Mouse (Mus musculus): Measurements from ENCODE around the gene Phxr2. TPM values are rescaled to one million over a fixed set of nuclear protein-coding genes. Genes with fewer than 3 reads are reported as not detected.

The Phxr2 gene
- polyA plus RNA-seq, 1 experiment from 2014 or later = not detected

DNA sequence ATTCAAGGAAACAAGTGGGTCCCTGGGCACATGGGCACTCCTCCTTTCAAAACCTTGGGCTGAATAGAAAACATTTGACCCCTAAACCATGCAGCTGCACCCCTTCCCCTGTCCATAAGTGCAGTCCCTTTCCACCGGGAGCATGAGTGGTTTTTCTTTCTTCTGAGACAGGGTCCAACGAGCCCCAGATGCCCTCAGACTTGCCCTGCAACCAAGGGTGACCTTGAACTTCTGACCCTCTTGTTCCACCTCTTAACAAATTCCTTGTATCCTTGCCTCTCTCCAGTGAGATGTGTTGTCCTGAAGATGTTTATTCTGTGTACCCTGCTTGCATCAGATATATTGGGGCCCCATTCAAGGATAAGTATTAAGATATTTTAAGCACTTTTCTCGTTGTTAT is 12.6 kb downstream of the Phxr2 start:
- Histone ChIP-seq H3K27ac (ENCODE audit: low read depth, low read length) (no peak overlapping the region), H3K4me3 (ENCODE audit: low read depth, low read length) (no peak overlapping the region), H3K4me2 (no peak overlapping the region), H3K9ac (ENCODE audit: low read length) (no peak overlapping the region), H3K27me3 (ENCODE audit: control insufficient read depth, insufficient read depth, low read length) (no peaks in the 10 kb centered on the region), H3K9me3 (ENCODE audit: control insufficient read depth, low read length) (no peaks in the 10 kb centered on the region), H3K4me1 (ENCODE audit: control insufficient read depth, insufficient read depth, low read length) (peaks cover 4% of the 10 kb centered on the region), H3K36me3 (ENCODE audit: control insufficient read depth, insufficient read depth, low read length) (peaks cover 4% of the 10 kb centered on the region; the same call in 1 of the 2 replicates)
- no peak for ATAC-seq (ENCODE audit: low FRiP score)
- DNase-seq (ENCODE audit: low spot score, missing footprints) = no peak
- WGBS = 63% methylated on average over 3 of the region's 3 CpGs

DNA sequence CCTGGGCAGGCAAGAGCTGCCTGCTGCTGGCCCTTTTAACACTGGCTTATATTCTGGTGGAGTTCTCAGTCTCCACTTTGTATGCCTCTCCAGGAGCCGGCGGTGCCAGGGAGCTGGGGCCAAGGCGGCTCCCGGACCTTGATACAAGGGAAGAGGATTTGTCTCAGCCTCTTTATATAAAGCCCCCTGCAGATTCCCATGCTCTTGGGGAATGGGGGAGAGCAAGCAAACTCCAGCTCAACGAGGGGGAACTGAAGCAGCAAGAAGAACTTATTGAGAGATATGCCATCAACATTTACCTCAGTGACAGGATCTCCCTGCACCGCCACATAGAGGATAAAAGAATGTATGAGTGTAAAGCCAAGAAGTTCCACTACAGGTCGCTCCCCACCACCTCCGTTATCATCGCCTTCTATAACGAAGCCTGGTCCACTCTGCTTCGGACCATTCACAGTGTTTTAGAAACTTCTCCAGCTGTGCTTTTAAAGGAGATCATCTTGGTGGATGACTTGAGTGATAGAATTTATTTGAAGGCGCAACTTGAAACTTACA is 17.6 kb downstream of the Phxr2 start:
- Histone ChIP-seq H3K27ac (ENCODE audit: low read depth, low read length) (no peak overlapping the region), H3K36me3 (ENCODE audit: control insufficient read depth, insufficient read depth, low read length) (peaks cover 4% of the 10 kb centered on the region; the same call in 1 of the 2 replicates), H3K4me1 (ENCODE audit: control insufficient read depth, insufficient read depth, low read length) (peaks cover 12% of the 10 kb centered on the region), H3K9ac (ENCODE audit: low read length) (peak overlapping the region; percentile 92), H3K9me3 (ENCODE audit: control insufficient read depth, low read length) (no peaks in the 10 kb centered on the region), H3K4me2 (peak overlapping the region; percentile 96), H3K4me3 (ENCODE audit: low read depth, low read length) (peak overlapping the region; percentile 87), H3K27me3 (ENCODE audit: control insufficient read depth, insufficient read depth, low read length) (no peaks in the 10 kb centered on the region)
- WGBS = 33% methylated on average over 12 of the region's 12 CpGs
- ATAC-seq (ENCODE audit: low FRiP score) (no peak; the same call in none of the 2 replicates), DNase-seq (ENCODE audit: low spot score, missing footprints) (peak; percentile 86)

DNA sequence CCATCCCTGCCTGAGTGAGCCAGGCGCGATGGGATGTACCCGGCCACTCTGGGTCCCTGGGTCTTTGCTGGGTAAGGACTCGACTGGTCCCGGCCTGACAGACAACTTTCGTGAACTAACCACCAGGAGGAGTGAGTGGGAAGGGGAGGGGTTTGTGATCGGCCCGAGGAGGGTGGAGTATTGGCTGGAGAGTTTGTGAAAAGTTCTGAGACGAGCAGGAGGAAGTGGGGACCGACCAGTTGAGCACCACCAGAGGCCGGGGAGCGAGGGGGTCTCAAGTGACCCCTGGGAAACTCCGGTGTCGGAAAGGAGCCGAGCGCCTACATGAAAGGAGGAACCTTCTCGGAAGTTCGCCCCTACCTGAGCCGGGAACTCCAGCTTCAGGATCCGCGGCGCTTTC is 18.2 kb downstream of the Phxr2 start, which contains the start of gene Galnt4:
Gene Galnt4 (plus strand): TSS at position 196 of the 400 bp plus-strand sequence.
- H3K36me3 ChIP-seq (ENCODE audit: control insufficient read depth, insufficient read depth, low read length) = peaks cover 4% of the 10 kb centered on the region; the same call in 1 of the 2 replicates
- peak within 1 kb of the TSS; percentile 77 for H3K27ac ChIP-seq (ENCODE audit: low read depth, low read length)
- H3K9me3 ChIP-seq (ENCODE audit: control insufficient read depth, low read length) = no peaks in the 10 kb centered on the region
- H3K4me3 ChIP-seq (ENCODE audit: low read depth, low read length) = peak within 1 kb of the TSS; percentile 87
- peak within 1 kb of the TSS; percentile 92 for H3K9ac ChIP-seq (ENCODE audit: low read length)
- H3K4me1 ChIP-seq (ENCODE audit: control insufficient read depth, insufficient read depth, low read length) = peaks cover 12% of the 10 kb centered on the region
- no peaks in the 10 kb centered on the region for H3K27me3 ChIP-seq (ENCODE audit: control insufficient read depth, insufficient read depth, low read length)
- DNase-seq (ENCODE audit: low spot score, missing footprints) (peak; percentile 94), ATAC-seq (ENCODE audit: low FRiP score) (peak; percentile 80)
- peak within 1 kb of the TSS; percentile 96 for H3K4me2 ChIP-seq
- WGBS = 1% methylated on average over 22 of the region's 22 CpGs

DNA sequence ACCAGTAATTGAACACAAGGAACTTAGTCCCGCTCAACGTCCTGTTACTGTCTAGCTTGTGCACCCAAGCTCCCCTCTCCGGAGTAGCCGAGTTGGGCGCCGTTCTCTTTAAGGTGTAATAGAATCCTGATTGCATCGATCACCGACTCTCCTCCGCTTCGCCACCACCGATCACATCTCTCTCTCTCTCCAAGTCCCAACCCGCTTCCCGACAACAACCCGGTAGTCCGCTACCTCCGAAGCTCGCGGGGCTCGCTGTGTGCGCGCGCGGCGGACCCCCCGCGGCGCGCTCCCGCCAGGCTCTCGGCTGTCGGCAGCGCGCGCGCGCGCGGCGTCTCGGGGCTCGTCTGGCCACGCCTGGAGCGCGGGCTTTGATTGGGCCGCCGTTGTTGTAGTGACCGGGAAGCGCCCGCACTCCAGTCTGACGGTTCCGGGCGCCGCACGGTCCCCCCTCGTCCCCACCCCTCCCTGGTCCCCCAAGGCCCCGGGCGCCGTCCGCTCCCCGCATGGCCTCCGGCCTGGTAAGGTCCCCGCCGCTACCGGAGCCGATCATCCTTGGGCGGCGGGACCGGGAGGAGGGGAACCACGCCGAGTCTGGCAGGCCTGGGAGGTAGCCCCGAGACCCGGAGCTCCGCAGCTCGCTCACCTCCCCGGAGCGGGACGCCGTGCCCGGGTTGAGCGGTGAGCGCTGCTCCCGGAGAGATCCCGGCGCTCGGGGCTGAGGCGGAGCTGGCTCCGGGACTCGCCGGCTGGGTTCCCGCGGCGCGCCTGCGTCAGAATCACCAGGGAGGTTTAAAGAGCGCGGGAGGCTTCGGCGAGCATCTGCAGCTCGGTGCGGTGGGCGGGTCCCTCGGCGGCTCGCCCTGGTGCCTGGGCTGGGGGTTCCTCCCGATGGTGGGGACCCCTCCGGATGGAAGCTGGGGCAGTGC is 19.2 kb downstream of the Phxr2 start, which contains the start of gene Poc1b:
Gene Poc1b (plus strand): TSS at position 334 of the 929 bp plus-strand sequence.
- Histone ChIP-seq H3K27me3 (ENCODE audit: control insufficient read depth, insufficient read depth, low read length) (no peaks in the 10 kb centered on the region), H3K9ac (ENCODE audit: low read length) (peak within 1 kb of the TSS; percentile 92), H3K4me3 (ENCODE audit: low read depth, low read length) (peak within 1 kb of the TSS; percentile 87), H3K4me2 (peak within 1 kb of the TSS; percentile 96), H3K4me1 (ENCODE audit: control insufficient read depth, insufficient read depth, low read length) (peaks cover 12% of the 10 kb centered on the region), H3K36me3 (ENCODE audit: control insufficient read depth, insufficient read depth, low read length) (peaks cover 4% of the 10 kb centered on the region; the same call in 1 of the 2 replicates), H3K27ac (ENCODE audit: low read depth, low read length) (peak within 1 kb of the TSS; percentile 77), H3K9me3 (ENCODE audit: control insufficient read depth, low read length) (no peaks in the 10 kb centered on the region)
- DNase-seq (ENCODE audit: low spot score, missing footprints) (peak; percentile 99), ATAC-seq (ENCODE audit: low FRiP score) (peak; percentile 95)
- WGBS = under 1% methylated on average over 106 of the region's 106 CpGs

DNA sequence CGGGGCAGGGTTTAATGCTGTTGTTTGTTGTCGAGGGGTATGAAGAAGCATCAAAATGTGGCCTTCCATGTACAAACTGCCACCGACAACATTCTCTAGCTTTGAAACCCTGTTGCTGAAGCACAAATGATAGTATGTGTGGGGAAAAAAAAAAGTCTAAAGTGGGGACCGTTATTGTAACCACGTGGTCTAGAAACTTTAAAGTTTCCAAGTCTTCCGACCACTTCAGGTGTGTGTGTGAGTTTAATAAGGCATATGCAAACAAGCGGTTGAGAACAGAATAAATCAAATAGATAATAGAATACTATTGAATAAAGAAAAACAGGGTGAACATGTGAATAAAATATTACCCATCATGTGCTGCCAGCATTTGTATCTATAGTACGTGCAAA is 19.8 kb downstream of the Phxr2 start:
- 40% methylated on average over 8 of the region's 8 CpGs for WGBS
- Histone ChIP-seq H3K9ac (ENCODE audit: low read length) (peak overlapping the region; percentile 92), H3K27me3 (ENCODE audit: control insufficient read depth, insufficient read depth, low read length) (no peaks in the 10 kb centered on the region), H3K4me1 (ENCODE audit: control insufficient read depth, insufficient read depth, low read length) (peaks cover 12% of the 10 kb centered on the region), H3K27ac (ENCODE audit: low read depth, low read length) (0 out of 2 replicates have a peak overlapping the region, but pooled peaks have one; percentile 77), H3K4me2 (peak overlapping the region; percentile 49), H3K36me3 (ENCODE audit: control insufficient read depth, insufficient read depth, low read length) (peaks cover 4% of the 10 kb centered on the region; the same call in 1 of the 2 replicates), H3K9me3 (ENCODE audit: control insufficient read depth, low read length) (no peaks in the 10 kb centered on the region), H3K4me3 (ENCODE audit: low read depth, low read length) (peak overlapping the region; percentile 87)
- ATAC-seq (ENCODE audit: low FRiP score) = peak; percentile 6
- DNase-seq (ENCODE audit: low spot score, missing footprints) = peak; percentile 88

DNA sequence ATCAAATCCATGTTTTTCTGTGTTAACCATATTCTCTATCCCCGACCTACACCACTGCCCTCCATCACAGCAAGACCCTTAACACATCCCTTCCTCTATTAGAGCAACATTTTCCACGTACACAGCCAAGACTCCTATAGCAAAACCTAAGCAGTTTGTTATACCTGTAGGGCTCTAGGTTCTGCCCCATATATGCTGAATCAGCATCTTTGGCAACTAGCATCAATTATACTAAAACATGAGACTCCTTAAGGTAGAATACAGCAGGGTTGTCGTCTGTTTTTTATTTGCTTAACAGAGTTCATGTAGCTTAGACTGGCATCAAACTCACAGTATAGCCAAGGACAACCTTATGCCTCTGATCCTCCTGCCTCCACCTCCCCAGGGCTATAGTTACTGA is 20.6 kb downstream of the Phxr2 start:
- Histone ChIP-seq H3K4me1 (ENCODE audit: control insufficient read depth, insufficient read depth, low read length) (peaks cover 12% of the 10 kb centered on the region), H3K27me3 (ENCODE audit: control insufficient read depth, insufficient read depth, low read length) (no peaks in the 10 kb centered on the region), H3K27ac (ENCODE audit: low read depth, low read length) (no peak overlapping the region), H3K9ac (ENCODE audit: low read length) (no peak overlapping the region), H3K4me3 (ENCODE audit: low read depth, low read length) (no peak overlapping the region), H3K4me2 (no peak overlapping the region), H3K9me3 (ENCODE audit: control insufficient read depth, low read length) (no peaks in the 10 kb centered on the region), H3K36me3 (ENCODE audit: control insufficient read depth, insufficient read depth, low read length) (no peaks in the 10 kb centered on the region; the same call in 1 of the 2 replicates)
- 85% methylated on average over 3 of the region's 3 CpGs for WGBS
- ATAC-seq (ENCODE audit: low FRiP score) (no peak), DNase-seq (ENCODE audit: low spot score, missing footprints) (no peak)

DNA sequence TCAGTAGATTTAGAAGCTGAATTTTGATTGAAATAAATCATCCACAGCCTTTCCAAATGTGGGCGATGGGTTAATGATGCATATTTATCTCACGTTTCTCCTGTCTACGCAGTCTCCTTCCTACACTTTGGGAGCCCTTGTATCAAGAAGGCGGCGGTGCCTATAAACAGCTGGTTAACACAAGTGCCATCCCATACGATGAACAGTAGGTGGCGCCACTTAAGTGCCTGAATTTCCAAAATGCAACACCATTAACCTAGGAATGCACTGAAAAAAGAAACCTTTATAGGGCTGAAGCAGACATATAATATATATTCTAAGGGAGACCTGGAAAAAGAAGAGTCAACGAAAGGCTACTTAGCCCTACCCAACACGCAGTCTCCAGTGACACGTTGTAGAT is 28.8 kb downstream of the Phxr2 start:
- Histone ChIP-seq H3K4me1 (ENCODE audit: control insufficient read depth, insufficient read depth, low read length) (no peaks in the 10 kb centered on the region), H3K9me3 (ENCODE audit: control insufficient read depth, low read length) (no peaks in the 10 kb centered on the region), H3K4me2 (no peak overlapping the region), H3K27me3 (ENCODE audit: control insufficient read depth, insufficient read depth, low read length) (no peaks in the 10 kb centered on the region), H3K27ac (ENCODE audit: low read depth, low read length) (no peak overlapping the region), H3K4me3 (ENCODE audit: low read depth, low read length) (no peak overlapping the region), H3K36me3 (ENCODE audit: control insufficient read depth, insufficient read depth, low read length) (no peaks in the 10 kb centered on the region), H3K9ac (ENCODE audit: low read length) (no peak overlapping the region)
- ATAC-seq (ENCODE audit: low FRiP score) (0 out of 2 replicates have a peak, but pooled peaks have one; percentile 9), DNase-seq (ENCODE audit: low spot score, missing footprints) (peak; percentile 88)
- 81% methylated on average over 10 of the region's 10 CpGs for WGBS

DNA sequence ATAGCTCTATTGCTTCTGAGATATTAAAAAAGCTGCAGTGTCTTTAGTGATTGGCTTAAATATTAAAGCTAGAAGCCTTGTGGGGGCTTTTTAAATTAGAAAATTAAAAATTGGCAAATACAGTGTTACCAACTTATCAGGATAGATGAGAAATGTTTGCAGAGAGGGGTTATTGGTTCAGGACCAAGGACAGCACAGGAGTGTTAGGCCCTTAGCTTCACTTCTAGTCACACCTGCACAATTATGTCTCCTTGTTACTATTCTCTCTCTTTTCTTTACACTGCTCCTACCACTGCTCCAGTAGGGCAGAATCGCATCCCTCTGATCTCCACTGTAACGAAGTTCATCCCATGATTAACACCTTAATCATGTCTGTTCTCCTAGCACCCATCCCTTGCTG is 31.0 kb downstream of the Phxr2 start:
- Histone ChIP-seq H3K27ac (ENCODE audit: low read depth, low read length) (no peak overlapping the region), H3K9me3 (ENCODE audit: control insufficient read depth, low read length) (no peaks in the 10 kb centered on the region), H3K9ac (ENCODE audit: low read length) (no peak overlapping the region), H3K4me3 (ENCODE audit: low read depth, low read length) (no peak overlapping the region), H3K36me3 (ENCODE audit: control insufficient read depth, insufficient read depth, low read length) (no peaks in the 10 kb centered on the region), H3K27me3 (ENCODE audit: control insufficient read depth, insufficient read depth, low read length) (no peaks in the 10 kb centered on the region), H3K4me1 (ENCODE audit: control insufficient read depth, insufficient read depth, low read length) (no peaks in the 10 kb centered on the region), H3K4me2 (no peak overlapping the region)
- ATAC-seq (ENCODE audit: low FRiP score) = no peak
- WGBS = 79% methylated on average over 2 of the region's 2 CpGs
- no peak for DNase-seq (ENCODE audit: low spot score, missing footprints)

DNA sequence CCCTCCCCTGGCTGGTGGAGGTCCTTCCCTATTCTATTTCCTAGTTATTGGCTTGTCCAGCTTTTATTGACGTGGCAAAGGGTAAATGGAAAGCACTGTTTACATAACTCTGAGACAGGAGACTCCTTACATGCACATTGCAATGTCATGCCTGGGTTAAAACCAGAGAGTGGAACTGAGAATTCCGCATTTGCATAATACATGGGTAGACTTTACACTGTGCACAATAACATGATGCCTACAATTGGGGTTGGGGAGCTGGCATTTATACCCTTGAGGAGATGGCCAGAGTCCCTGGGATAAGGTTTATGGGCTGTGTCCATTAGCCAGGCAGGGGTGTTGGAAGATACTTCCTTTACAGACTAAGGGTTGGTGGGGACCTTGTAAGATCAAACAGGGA is 32.8 kb downstream of the Phxr2 start:
- H3K4me1 ChIP-seq (ENCODE audit: control insufficient read depth, insufficient read depth, low read length) = no peaks in the 10 kb centered on the region
- H3K36me3 ChIP-seq (ENCODE audit: control insufficient read depth, insufficient read depth, low read length) = no peaks in the 10 kb centered on the region
- H3K9ac ChIP-seq (ENCODE audit: low read length) = no peak overlapping the region
- DNase-seq (ENCODE audit: low spot score, missing footprints) (no peak), ATAC-seq (ENCODE audit: low FRiP score) (no peak)
- WGBS = 85% methylated on average over 2 of the region's 2 CpGs
- H3K4me2 ChIP-seq = no peak overlapping the region
- H3K27ac ChIP-seq (ENCODE audit: low read depth, low read length) = no peak overlapping the region
- no peak overlapping the region for H3K4me3 ChIP-seq (ENCODE audit: low read depth, low read length)
- no peaks in the 10 kb centered on the region for H3K9me3 ChIP-seq (ENCODE audit: control insufficient read depth, low read length)
- no peaks in the 10 kb centered on the region for H3K27me3 ChIP-seq (ENCODE audit: control insufficient read depth, insufficient read depth, low read length)

Data from midbrain, embryonic 11.5 days (tissue).